Comparison of ENCODE assay signal across 8 mouse cellular contexts in the genomic region with DNA sequence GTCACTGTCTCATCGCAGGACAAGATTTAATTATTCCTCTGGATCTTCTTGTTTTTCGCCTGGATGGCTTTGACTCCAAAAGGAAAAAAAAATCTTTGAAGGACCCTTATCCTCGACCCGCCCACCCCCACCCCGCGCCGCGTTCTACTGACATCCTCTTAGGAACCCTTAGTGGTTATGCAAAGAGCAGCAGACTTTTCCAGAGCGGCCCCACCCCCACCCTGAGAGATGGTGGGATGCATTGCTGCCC. TPM values are rescaled to one million over a fixed set of nuclear protein-coding genes. Genes with fewer than 3 reads are reported as not detected.
DNase-seq lines count a peak whose midpoint lies in the region; ATAC-seq and TF ChIP-seq lines count a peak whose summit lies in the region.

No protein-coding gene starts in this region.

- H3K27me3 ChIP-seq in hindbrain, embryonic 11.5 days (ENCODE audit: control insufficient read depth, insufficient read depth, low read length): no peaks in the 10 kb centered on the region
- no peaks in the 10 kb centered on the region for H3K27me3 ChIP-seq in limb, embryonic 12.5 days
- peaks cover 6% of the 10 kb centered on the region; the same call in 1 of the 2 replicates for H3K27me3 ChIP-seq in midbrain, embryonic 12.5 days

- in situ Hi-C loops in ES-E14 (cut with MboI; ENCODE audit: low sequenced_read_pairs in 2 of 2, unreplicated experiment in 2 of 2): loop anchor here in 1 of 2 experiments (25.0 kb wide), 3 partner anchors 313 to 1188 kb away; no protein-coding TSS in a partner anchor

- no peak overlapping the region for H3K9ac ChIP-seq in ES-E14 (ENCODE audit: insufficient read depth, low read depth, low read length, poor library complexity, severe bottlenecking)
- peak overlapping the region; percentile 77 for H3K9ac ChIP-seq in hindbrain, embryonic 11.5 days (ENCODE audit: low read depth, low read length)
- peak overlapping the region; percentile 76 for H3K9ac ChIP-seq in limb, embryonic 12.5 days (replicated peaks)
- H3K9ac ChIP-seq in midbrain, embryonic 12.5 days (replicated peaks): peak overlapping the region; percentile 73

- peak overlapping the region; percentile 48 to 60 for H3K4me3 ChIP-seq in ES-E14 (ENCODE audit: insufficient read depth in 1 of 2, low read depth in 1 of 2, low read length in 2 of 2, poor library complexity in 1 of 2, severe bottlenecking in 1 of 2)
- peak overlapping the region; percentile 46 for H3K4me3 ChIP-seq in embryonic fibroblast, embryonic 13.5 days (ENCODE audit: insufficient read depth, low read length)
- H3K4me3 ChIP-seq in hindbrain, embryonic 11.5 days (ENCODE audit: low read depth, low read length): peak overlapping the region; percentile 45
- peak overlapping the region; percentile 59 for H3K4me3 ChIP-seq in limb, embryonic 12.5 days (replicated peaks)
- H3K4me3 ChIP-seq in midbrain, embryonic 12.5 days: peak overlapping the region; percentile 79

- peak; percentile 26 for DNase-seq in cerebellum, adult 11 months
- no peak for DNase-seq in ES-E14 (ENCODE audit: low read depth, low spot score)
- peak; percentile 86 for DNase-seq in hindbrain, embryonic 11.5 days (ENCODE audit: low spot score)
- DNase-seq in urinary bladder, postnatal 25 days (ENCODE audit: low spot score): peak; percentile 29

- no peak for ATAC-seq in cerebellum, adult (ENCODE audit: insufficient number of reproducible peaks, low FRiP score, low TSS enrichment)
- ATAC-seq in hindbrain, embryonic 11.5 days (ENCODE audit: low FRiP score): peak; percentile 53
- ATAC-seq in limb, embryonic 12.5 days (ENCODE audit: insufficient number of reproducible peaks, insufficient read depth, low FRiP score, low TSS enrichment, low read depth): no peak
- peak; percentile 29; the same call in 1 of the 2 replicates for ATAC-seq in midbrain, embryonic 12.5 days (ENCODE audit: low FRiP score, low read depth)

- no peak for TF ChIP-seq CTCF in embryonic fibroblast, embryonic 13.5 days (IDR thresholded peaks at IDR 0.05; ENCODE audit: borderline replicate concordance, insufficient read depth, low read length)

- TF ChIP-seq POLR2A in embryonic fibroblast, embryonic 13.5 days (IDR thresholded peaks at IDR 0.05; ENCODE audit: low read depth, low read length): no peak

- peak overlapping the region; percentile 95 for H3K4me2 ChIP-seq in hindbrain, embryonic 11.5 days (replicated peaks; ENCODE audit: low read depth, low read length)
- H3K4me2 ChIP-seq in limb, embryonic 12.5 days: peak overlapping the region; percentile 80
- peak overlapping the region; percentile 94 for H3K4me2 ChIP-seq in midbrain, embryonic 12.5 days (replicated peaks)

- no peaks in the 10 kb centered on the region for H3K36me3 ChIP-seq in ES-E14 (ENCODE audit: control insufficient read depth, insufficient read depth, low read length, poor library complexity, severe bottlenecking)
- H3K36me3 ChIP-seq in hindbrain, embryonic 11.5 days (ENCODE audit: control insufficient read depth, insufficient read depth, low read length): no peaks in the 10 kb centered on the region
- H3K36me3 ChIP-seq in limb, embryonic 12.5 days: no peaks in the 10 kb centered on the region
- no peaks in the 10 kb centered on the region for H3K36me3 ChIP-seq in midbrain, embryonic 12.5 days

- no peak overlapping the region for H3K27ac ChIP-seq in ES-E14 (ENCODE audit: insufficient read depth, low read depth, low read length, poor library complexity, severe bottlenecking)
- H3K27ac ChIP-seq in embryonic fibroblast, embryonic 13.5 days (ENCODE audit: insufficient read depth, low read length): peak overlapping the region; percentile 11
- peak overlapping the region; percentile 83 for H3K27ac ChIP-seq in hindbrain, embryonic 11.5 days (ENCODE audit: low read depth, low read length)
- peak overlapping the region; percentile 99 for H3K27ac ChIP-seq in limb, embryonic 12.5 days
- peak overlapping the region; percentile 93 for H3K27ac ChIP-seq in midbrain, embryonic 12.5 days (replicated peaks)

- no peaks in the 10 kb centered on the region for H3K9me3 ChIP-seq in ES-E14 (ENCODE audit: control insufficient read depth, insufficient read depth, low read depth, low read length)
- no peaks in the 10 kb centered on the region for H3K9me3 ChIP-seq in hindbrain, embryonic 11.5 days (ENCODE audit: control insufficient read depth, low read length)
- no peaks in the 10 kb centered on the region for H3K9me3 ChIP-seq in limb, embryonic 12.5 days
- H3K9me3 ChIP-seq in midbrain, embryonic 12.5 days: no peaks in the 10 kb centered on the region

- H3K4me1 ChIP-seq in ES-E14 (ENCODE audit: control insufficient read depth in 2 of 2, insufficient read depth in 2 of 2, low read length in 2 of 2, poor library complexity in 1 of 2): peaks cover 2 to 10% of the 10 kb centered on the region in 2 experiments; a peak in 2 of 4 replicates
- no peaks in the 10 kb centered on the region for H3K4me1 ChIP-seq in embryonic fibroblast, embryonic 13.5 days (ENCODE audit: control insufficient read depth, insufficient read depth, low read length)
- H3K4me1 ChIP-seq in hindbrain, embryonic 11.5 days (replicated peaks; ENCODE audit: control insufficient read depth, insufficient read depth, low read length): peaks cover 13% of the 10 kb centered on the region; the same call in 1 of the 2 replicates
- H3K4me1 ChIP-seq in limb, embryonic 12.5 days (replicated peaks): peaks cover 36% of the 10 kb centered on the region
- H3K4me1 ChIP-seq in midbrain, embryonic 12.5 days: peaks cover 42% of the 10 kb centered on the region

- 0% methylated on average over 9 of the region's 9 CpGs for WGBS in hindbrain, embryonic 11.5 days
- 0% methylated on average over 9 of the region's 9 CpGs for WGBS in limb, embryonic 12.5 days
- 1% methylated on average over 9 of the region's 9 CpGs for WGBS in midbrain, embryonic 12.5 days

TF ChIP-seq in ES-E14, 5 proteins besides CTCF, POLR2A, EP300 and RAD21:
- TF ChIP-seq MAFK (IDR thresholded peaks at IDR 0.05; ENCODE audit: insufficient read depth, low read depth, low read length): no peak
- no peak for TF ChIP-seq CHD2 (IDR thresholded peaks at IDR 0.05; ENCODE audit: low read depth, low read length)
- TF ChIP-seq ZC3H11A (IDR thresholded peaks at IDR 0.05; ENCODE audit: borderline replicate concordance, low read depth, low read length): no peak
- no peak for TF ChIP-seq HCFC1 (IDR thresholded peaks at IDR 0.05; ENCODE audit: borderline replicate concordance, insufficient read depth, low read length)
- TF ChIP-seq ZNF384 (IDR thresholded peaks at IDR 0.05; ENCODE audit: low read depth, low read length): no peak

RNA-seq across cellular contexts. Expression of a gene that starts 2.3 kb away (rescaled TPM):
- 8.8 and 14.5 TPM in 2 replicates for total RNA-seq in ES-E14 (2012; rRNA removed)
- 40.5 and 73.0 TPM in 2 replicates for polyA plus RNA-seq in embryonic fibroblast, embryonic 13.5 days (2011; ENCODE audit: insufficient read length, low read depth, missing spikeins)
- polyA plus RNA-seq in hindbrain, embryonic 11.5 days (2014; fragmentation: Nextera tagmentation; extraction: Ambion mirVana): 394 and 397 TPM in 2 replicates
- 370 and 373 TPM in 2 replicates for polyA plus RNA-seq in limb, embryonic 12.5 days (2016; fragmentation: Nextera tagmentation; extraction: Ambion mirVana)
- polyA plus RNA-seq in midbrain, embryonic 12.5 days (2016; fragmentation: Nextera tagmentation; extraction: Ambion mirVana): 249 and 276 TPM in 2 replicates

Comparison
In these comparisons a context has a peak if more than half of its experiments do, and no peak if none do; other contexts are left out.
1. ATAC-seq: peak in hindbrain, embryonic 11.5 days (single experiment) and midbrain, embryonic 12.5 days (single experiment); none in cerebellum, adult (single experiment) and limb, embryonic 12.5 days (single experiment).
2. Peak in every context shown above with its lines, with median percentiles within 50 percentile points of each other: H3K4me3 ChIP-seq and H3K4me2 ChIP-seq.